ENCODE assay signal across 12 mouse cellular contexts in the genomic region with DNA sequence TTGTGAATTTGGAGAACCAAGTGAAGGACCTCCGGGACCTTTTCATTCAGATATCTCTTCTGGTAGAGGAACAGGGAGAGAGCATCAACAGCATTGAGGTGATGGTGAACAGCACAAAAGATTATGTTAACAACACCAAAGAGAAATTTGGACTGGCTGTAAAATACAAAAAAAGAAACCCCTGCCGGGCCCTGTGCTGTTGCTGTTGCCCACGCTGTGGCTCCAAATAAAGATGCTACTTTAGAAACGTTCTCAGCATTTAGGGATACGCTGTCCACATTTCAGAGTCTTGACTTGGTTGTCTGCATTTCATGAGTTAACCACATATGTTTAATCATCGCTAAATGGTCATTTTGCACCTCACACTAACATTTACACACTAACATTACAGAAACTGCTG.
"Had no signal": no experiment of that assay in that cellular context is flagged by ENCODE, and none has a peak within 500 bp of the region (broad histone marks: within the 10 kb centered on the region; RNA-seq: fewer than 3 reads in every experiment).

No protein-coding gene starts in this region.

- DNase-seq: retina, postnatal 1 day; right cerebral cortex, adult 18-20 months; right cerebral cortex, postnatal 14 days; right cerebral cortex, postnatal 25 days; right cerebral cortex, postnatal 4 days; spleen, adult 18-20 months; thymus, adult 18-20 months; thymus, adult 2 months; thymus, postnatal 14 days; thymus, postnatal 25 days; thymus, postnatal 36 days; thymus, postnatal 4 days had no signal
